Mouse (Mus musculus) heart, adult 10 weeks (tissue): ENCODE measurements around the gene Slc34a1. TPM values are rescaled to one million over a fixed set of nuclear protein-coding genes. Genes with fewer than 3 reads are reported as not detected.

ENCODE experiments used
- polyA plus RNA-seq: library from polyadenylated mRNA; stranded (reverse); fragments of 350-450 nt; fragmentation: Illumina TruSeq; extraction: RNeasy Lipid Tissue Mini Kit (QIAGEN cat#74804); gene quantifications from one replicate; pipeline ENCODE4 v1.2.3, GENCODE M21; 2014; ENCODE audit warnings: low read depth, low replicate concordance

Slc34a1 gene
- not detected for polyA plus RNA-seq

DNA sequence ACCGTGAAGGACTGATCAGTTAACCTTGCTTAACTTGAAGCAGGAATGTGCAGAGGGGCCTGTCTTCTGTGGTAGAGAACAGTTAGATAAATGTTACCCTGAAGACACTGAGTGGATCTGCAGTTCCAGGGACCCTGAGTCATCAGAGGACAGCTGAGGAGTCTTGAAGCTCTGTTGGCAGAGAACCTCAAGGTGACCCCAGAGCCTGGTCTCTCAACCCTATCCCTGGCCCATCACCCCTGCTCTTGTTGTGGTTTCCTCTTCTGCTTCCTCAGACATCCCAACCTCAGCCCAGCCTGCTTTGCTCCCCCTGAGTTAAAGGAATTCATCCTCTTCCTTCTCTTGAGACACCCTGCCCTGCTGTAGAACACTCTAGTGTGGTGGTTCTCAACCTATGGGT is at the start of gene Slc34a1:
Gene Slc34a1, plus strand, starts transcription at position 100 of the 400 bp plus-strand sequence.

DNA sequence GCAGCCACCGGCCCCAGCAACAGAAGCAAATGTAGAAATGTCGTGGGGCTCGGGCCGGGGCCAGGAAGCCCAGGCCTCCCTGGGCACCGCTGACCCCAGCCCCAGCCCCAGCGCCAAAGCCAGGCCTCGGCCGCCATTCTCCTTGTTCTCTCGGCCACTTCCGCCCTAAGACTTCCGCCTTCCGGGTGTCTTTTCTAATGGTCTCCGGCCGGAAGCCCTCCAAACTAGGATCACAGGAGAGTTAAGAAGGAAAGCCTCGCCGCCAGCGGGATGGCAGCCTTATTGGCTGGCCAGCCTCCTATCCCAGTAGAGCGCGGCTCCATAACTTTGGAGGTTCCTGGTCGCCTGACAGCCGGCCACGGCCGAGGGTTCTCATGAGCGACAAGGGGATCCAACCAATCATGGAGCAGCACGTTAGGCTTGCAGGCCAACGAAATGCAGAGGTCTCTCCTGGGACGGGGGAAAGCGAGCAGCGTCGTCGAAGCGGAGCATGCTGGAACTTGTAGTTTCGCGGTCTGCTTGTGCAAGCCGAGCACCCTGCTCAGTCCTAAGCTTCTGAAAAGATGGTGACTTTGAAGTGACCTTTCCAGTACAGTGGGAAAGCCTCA is 35.4 kb upstream of the Slc34a1 start, which contains the start of gene Lman2:
Gene Lman2, minus strand, starts transcription at position 331 of the 608 bp plus-strand sequence.

DNA sequence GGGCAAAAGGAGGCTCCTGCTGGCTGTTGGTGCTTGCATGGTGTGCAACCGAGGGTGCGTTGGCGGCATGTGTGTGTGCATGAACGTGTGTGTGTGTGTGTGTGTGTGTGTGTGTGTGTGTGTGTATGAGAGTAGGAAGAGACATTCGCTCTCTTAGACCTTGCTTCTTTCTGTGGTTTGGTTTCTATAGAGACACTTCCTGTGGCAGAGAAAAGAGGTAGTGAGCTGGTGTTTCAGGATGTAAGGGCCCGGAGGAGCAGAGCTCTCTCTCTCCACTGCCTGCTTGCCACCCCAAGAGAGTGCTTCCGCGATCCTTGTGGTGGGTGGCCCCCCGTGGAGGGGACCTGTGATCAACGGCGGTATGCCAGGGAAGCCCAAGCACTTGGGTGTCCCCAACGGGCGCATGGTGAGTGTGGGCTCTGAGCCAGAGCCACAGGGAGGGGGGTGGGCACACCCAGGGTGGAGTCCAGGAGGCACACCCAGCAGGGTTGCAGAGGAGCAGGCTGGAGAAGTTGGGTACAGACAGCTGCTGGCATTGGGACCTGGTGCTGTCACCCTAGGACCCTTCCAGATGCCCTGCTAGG is 28.4 kb upstream of the Slc34a1 start, which contains the start of gene Rgs14:
Gene Rgs14, plus strand, starts transcription at position 202 of the 584 bp plus-strand sequence.

DNA sequence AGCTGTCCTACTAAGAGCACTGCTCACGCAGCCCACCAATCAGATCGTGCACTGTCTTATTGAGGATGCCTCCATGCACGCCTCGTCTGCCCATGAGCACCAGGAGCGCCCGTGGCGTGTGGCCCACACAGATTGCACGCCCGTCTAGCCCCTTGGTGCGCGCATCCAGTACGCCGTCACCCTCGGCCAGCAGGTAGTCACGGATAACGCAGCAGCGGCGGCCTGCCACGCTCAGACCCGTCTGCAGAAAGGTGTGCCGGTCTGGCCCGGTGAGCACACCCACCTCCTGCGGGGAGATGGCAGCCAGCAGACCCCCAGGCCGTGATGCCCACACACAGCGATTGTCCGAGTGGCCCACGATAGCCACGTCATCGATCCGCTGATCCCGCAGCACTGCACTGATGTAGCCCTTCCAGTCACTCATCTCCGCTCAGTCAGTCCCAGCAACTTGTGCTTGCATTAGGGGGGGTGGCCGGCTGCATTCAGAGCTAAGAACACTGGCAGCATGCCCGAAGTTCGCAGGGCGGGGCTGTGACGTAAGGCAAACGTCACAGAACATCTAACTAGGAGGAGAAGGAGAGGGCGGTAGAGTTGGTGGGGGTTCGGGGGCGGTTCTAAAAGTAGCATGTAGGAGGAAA is 16.9 kb downstream of the Slc34a1 start, which contains the start of gene Pfn3:
Gene Pfn3, minus strand, starts transcription at position 490 of the 638 bp plus-strand sequence.

DNA sequence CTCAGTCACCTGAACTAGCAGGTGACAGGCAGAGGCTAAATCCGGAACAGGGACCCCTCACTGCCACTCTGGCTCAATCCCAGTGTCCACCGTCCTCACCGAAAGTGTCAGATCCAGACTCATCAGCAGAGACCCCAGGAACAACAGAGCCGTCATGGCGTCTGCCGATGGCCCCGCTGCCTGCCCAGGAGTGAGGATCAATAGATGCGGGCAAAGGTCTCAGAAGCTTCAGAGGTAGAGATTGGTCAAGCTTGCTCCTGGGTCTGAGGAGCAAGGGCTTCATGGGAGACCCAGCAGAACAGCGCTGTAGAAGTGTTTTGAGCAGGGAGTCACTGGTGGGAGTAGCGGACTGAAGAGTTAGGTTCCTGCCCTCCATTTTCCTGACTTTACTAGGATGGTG is 28.6 kb downstream of the Slc34a1 start, which contains the start of gene F12:
Gene F12, minus strand, starts transcription at position 181 of the 400 bp plus-strand sequence.

DNA sequence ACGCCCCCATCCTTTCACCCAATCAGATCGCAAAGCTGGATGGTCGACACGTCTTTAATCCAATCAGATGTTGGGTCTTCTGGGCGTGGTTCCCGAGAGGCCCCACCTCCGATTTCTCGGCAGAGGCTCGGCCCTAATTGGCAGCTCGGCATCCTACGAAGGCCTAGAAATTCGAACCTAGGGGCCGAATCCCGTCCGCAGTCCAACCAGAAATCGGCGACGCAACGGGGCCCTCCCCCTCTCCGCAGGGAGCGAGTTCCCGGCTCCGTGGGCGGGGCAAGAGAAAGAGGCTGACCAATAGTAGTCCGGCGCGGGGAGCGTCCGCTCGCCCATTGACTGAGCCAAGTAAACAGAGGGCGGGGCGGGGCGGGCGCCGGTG is 46.9 kb downstream of the Slc34a1 start, which contains the start of gene Grk6:
Gene Grk6, plus strand, starts transcription at position 136 of the 379 bp plus-strand sequence.

DNA sequence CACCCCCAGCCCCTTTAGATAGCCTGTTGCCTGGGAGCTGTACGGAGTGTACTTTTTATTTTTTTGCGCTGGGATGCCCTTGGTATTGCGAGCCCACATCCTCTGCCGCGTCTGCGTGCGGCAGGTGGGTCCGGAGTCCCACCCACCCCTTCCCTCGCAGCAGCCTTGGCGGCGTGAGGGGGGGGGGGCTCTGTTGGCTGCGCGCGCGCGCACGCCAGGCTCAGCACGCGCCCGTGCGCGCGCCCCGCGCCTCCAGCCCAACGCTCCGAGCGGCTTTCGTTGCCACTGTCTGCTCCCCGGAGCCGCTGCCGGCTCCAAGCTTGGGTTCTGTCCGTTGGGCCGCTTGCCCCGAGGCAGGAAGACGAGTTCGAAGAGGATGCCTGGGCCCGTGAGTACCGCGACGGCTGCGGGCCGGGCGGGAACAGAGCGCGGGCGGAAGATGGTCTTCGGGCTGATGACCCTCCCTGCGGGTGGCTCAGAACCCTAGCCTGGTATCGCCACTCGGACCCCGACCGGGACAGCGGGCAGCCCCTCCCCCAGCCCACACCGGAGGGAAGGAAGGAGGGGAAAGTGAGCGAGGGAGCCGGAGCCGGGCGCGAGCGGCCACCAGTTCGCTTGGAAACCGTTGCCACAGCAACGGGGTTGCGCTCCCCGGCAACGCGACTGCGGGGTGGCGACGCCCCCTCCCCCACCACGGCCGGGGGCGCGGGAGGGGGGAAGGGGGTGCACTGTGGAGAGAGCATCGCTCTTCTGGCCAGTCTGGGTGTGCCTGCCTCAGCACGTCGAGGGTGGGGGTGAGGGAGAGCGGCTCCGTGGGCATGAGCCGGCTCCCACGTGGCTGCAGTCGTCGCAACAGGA is 66.3 kb downstream of the Slc34a1 start, which contains the start of gene Prr7:
Gene Prr7, plus strand, starts transcription at position 241 of the 858 bp plus-strand sequence.

Other genes with a start within 250 kb of the Slc34a1 start
- 0.21 TPM for gene Fgfr4, start 245.5 kb upstream of the Slc34a1 start, polyA plus RNA-seq
- gene Nsd1, start 188.4 kb upstream of the Slc34a1 start, polyA plus RNA-seq, result 22.6 TPM
- 35.7 TPM for gene Prelid1, start 77.7 kb upstream of the Slc34a1 start, polyA plus RNA-seq
- 62.0 TPM for gene Rab24, start 76.2 kb upstream of the Slc34a1 start, polyA plus RNA-seq
- not detected for gene Mxd3, start 68.4 kb upstream of the Slc34a1 start, polyA plus RNA-seq
- 50.8 TPM for gene Lman2, start 35.4 kb upstream of the Slc34a1 start, polyA plus RNA-seq
- gene Rgs14, start 28.5 kb upstream of the Slc34a1 start, polyA plus RNA-seq, result 0.58 TPM
- not detected for gene Pfn3, start 17.0 kb downstream of the Slc34a1 start, polyA plus RNA-seq
- gene F12, start 28.6 kb downstream of the Slc34a1 start, polyA plus RNA-seq, result not detected
- 19.9 TPM for gene Grk6, start 46.9 kb downstream of the Slc34a1 start, polyA plus RNA-seq
- not detected for gene Prr7, start 66.1 kb downstream of the Slc34a1 start, polyA plus RNA-seq
- 7.0 TPM for gene Dbn1, start 89.9 kb downstream of the Slc34a1 start, polyA plus RNA-seq
- gene Pdlim7, start 115.5 kb downstream of the Slc34a1 start, polyA plus RNA-seq, result 65.4 TPM
- gene Dok3, start 131.1 kb downstream of the Slc34a1 start, polyA plus RNA-seq, result 2.6 TPM
- gene Ddx41, start 138.5 kb downstream of the Slc34a1 start, polyA plus RNA-seq, result 15.0 TPM
- 48.4 TPM for gene Fam193b, start 172.9 kb downstream of the Slc34a1 start, polyA plus RNA-seq
- gene Tmed9, start 175.5 kb downstream of the Slc34a1 start, polyA plus RNA-seq, result 97.7 TPM
- 10.3 TPM for gene B4galt7, start 201.7 kb downstream of the Slc34a1 start, polyA plus RNA-seq
- gene Caml, start 224.8 kb downstream of the Slc34a1 start, polyA plus RNA-seq, result 17.0 TPM
- 25.7 TPM for gene Ddx46, start 236.8 kb downstream of the Slc34a1 start, polyA plus RNA-seq